Mouse (Mus musculus): Measurements from ENCODE around the gene Tead4.

DNA sequence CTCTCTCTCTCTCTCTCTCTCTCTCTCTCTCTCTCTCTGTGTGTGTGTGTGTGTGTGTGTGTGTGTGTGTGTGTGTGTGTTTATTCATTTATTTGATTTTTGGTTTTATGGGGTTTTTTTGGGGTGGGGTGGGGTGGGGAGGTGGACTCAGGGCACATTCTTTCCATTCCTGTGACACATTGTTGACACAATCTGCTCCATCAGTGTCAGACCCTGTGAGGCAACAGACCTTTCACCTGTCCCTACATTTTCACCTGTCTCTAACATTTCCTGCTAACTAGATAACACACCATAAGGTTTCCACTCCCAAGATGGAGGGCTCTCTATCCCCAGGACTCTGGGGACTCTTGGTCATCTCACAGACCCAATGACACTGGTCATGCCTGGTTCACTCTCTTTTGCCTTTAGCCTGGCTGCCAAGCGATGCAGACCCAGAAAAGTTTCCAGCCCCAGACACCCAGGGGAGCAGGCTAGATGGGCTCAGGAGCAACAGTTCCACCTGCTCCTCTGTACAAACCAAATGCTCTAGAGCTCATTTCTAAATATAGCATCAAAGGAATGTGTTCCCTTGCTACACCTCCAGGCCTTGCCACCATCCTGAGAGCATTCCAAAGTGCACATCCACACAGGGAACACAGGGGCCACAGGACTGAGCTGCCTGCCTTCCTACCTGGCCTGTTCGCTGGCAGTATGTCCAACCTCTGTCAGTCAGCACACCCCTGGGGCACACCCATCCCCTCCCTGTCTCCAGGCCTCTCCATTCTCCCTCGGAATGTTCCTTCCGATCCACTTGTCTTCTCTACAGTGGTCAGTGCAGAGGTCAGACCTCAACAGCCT, 75.4 kb downstream of the Tead4 start:
- no peak for TF ChIP-seq CTCF (IDR thresholded peaks at IDR 0.05; ENCODE audit: control insufficient read depth, insufficient read depth, insufficient read length)
- TF ChIP-seq MAX (IDR thresholded peaks at IDR 0.05): no peak
- TF ChIP-seq USF1 (IDR thresholded peaks at IDR 0.05; ENCODE audit: low read depth): no peak
- TF ChIP-seq MYOD1 (IDR thresholded peaks at IDR 0.05; ENCODE audit: control insufficient read depth, insufficient read length, low read depth): no peak
- no peak for TF ChIP-seq MYOG (IDR thresholded peaks at IDR 0.05; ENCODE audit: control insufficient read depth, extremely low read depth, insufficient read length)
- no peak for TF ChIP-seq CEBPB (IDR thresholded peaks at IDR 0.05; ENCODE audit: low read depth)
- TF ChIP-seq FOSL1 (IDR thresholded peaks at IDR 0.05; ENCODE audit: insufficient read depth, low read length, poor library complexity, severe bottlenecking): no peak

Measured in C2C12 (cell line).